Mouse (Mus musculus): ENCODE measurements around the gene Ifit3. TPM values are rescaled to one million over a fixed set of nuclear protein-coding genes. Genes with fewer than 3 reads are reported as not detected.

The Ifit3 gene
- polyA plus RNA-seq, 1 experiment from 2014 or later = 1.9 TPM

GRCm38 (mm10) chr19:34554061-34554460, 29.3 kb upstream of the Ifit3 start:
- H3K4me3 ChIP-seq (ENCODE audit: low read depth, low read length) = no peak overlapping the region
- H3K9me3 ChIP-seq (replicated peaks; ENCODE audit: control insufficient read depth, low read length) = no peaks in the 10 kb centered on the region
- no peak for ATAC-seq (ENCODE audit: low read depth)
- no peaks in the 10 kb centered on the region for H3K27me3 ChIP-seq (ENCODE audit: control insufficient read depth, insufficient read depth, low read depth, low read length)
- no peak overlapping the region for H3K27ac ChIP-seq (ENCODE audit: low read length)
- no peak overlapping the region for H3K4me2 ChIP-seq (ENCODE audit: low read depth, low read length)
- no peak overlapping the region for H3K9ac ChIP-seq (ENCODE audit: low read depth, low read length)
- H3K4me1 ChIP-seq (ENCODE audit: control insufficient read depth, low read depth, low read length) = peaks cover 9% of the 10 kb centered on the region
- H3K36me3 ChIP-seq (ENCODE audit: control insufficient read depth, insufficient read depth) = no peaks in the 10 kb centered on the region

- no peak overlapping the region for H3K4me3 ChIP-seq (ENCODE audit: low read depth, low read length)
- no peak overlapping the region for H3K9ac ChIP-seq (ENCODE audit: low read depth, low read length)
- no peaks in the 10 kb centered on the region for H3K27me3 ChIP-seq (ENCODE audit: control insufficient read depth, insufficient read depth, low read depth, low read length)
- no peaks in the 10 kb centered on the region for H3K9me3 ChIP-seq (replicated peaks; ENCODE audit: control insufficient read depth, low read length)
- WGBS (ENCODE audit: insufficient replicate concordance) = 48% methylated on average over 3 of the region's 3 CpGs
- no peak overlapping the region for H3K27ac ChIP-seq (ENCODE audit: low read length)
- H3K4me1 ChIP-seq (ENCODE audit: control insufficient read depth, low read depth, low read length) = peaks cover 4% of the 10 kb centered on the region; the same call in 1 of the 2 replicates
- H3K36me3 ChIP-seq (ENCODE audit: control insufficient read depth, insufficient read depth) = no peaks in the 10 kb centered on the region
- ATAC-seq (ENCODE audit: low read depth) = no peak
- no peak overlapping the region for H3K4me2 ChIP-seq (ENCODE audit: low read depth, low read length)
Measured at GRCm38 (mm10) chr19:34556621-34557020, 26.7 kb upstream of the Ifit3 start.

DNA sequence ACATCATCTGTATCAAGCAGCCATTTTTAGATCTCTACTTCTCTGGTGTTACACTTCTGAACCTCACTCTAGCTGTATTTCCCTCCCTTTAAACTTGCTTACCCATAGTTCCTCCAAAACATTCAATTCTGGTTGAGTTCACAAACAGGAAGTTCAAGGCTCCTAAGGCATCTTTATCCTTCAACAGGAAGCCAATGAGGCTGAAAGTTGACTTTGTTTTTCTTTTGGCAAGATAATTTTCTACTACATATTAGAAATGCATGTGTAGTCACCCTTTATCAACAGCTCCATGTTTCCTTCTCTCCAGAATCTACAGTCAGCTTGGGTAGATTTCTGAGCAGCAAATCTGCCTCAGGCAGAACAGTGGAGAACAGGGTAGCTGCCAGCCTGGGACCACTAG, 20.8 kb upstream of the Ifit3 start:
- Histone ChIP-seq H3K27me3 (ENCODE audit: control insufficient read depth, insufficient read depth, low read depth, low read length) (no peaks in the 10 kb centered on the region), H3K9me3 (replicated peaks; ENCODE audit: control insufficient read depth, low read length) (no peaks in the 10 kb centered on the region), H3K4me1 (ENCODE audit: control insufficient read depth, low read depth, low read length) (no peaks in the 10 kb centered on the region), H3K9ac (ENCODE audit: low read depth, low read length) (no peak overlapping the region), H3K4me3 (ENCODE audit: low read depth, low read length) (no peak overlapping the region), H3K27ac (ENCODE audit: low read length) (no peak overlapping the region), H3K4me2 (ENCODE audit: low read depth, low read length) (no peak overlapping the region), H3K36me3 (ENCODE audit: control insufficient read depth, insufficient read depth) (no peaks in the 10 kb centered on the region)
- ATAC-seq (ENCODE audit: low read depth) = peak; percentile 27; the same call in 1 of the 2 replicates

GRCm38 (mm10) chr19:34566178-34566784, 17.1 kb upstream of the Ifit3 start:
- Histone ChIP-seq H3K9me3 (replicated peaks; ENCODE audit: control insufficient read depth, low read length) (no peaks in the 10 kb centered on the region), H3K4me2 (ENCODE audit: low read depth, low read length) (no peak overlapping the region), H3K9ac (ENCODE audit: low read depth, low read length) (no peak overlapping the region), H3K27ac (ENCODE audit: low read length) (no peak overlapping the region), H3K4me1 (ENCODE audit: control insufficient read depth, low read depth, low read length) (no peaks in the 10 kb centered on the region), H3K4me3 (ENCODE audit: low read depth, low read length) (no peak overlapping the region), H3K36me3 (ENCODE audit: control insufficient read depth, insufficient read depth) (no peaks in the 10 kb centered on the region), H3K27me3 (ENCODE audit: control insufficient read depth, insufficient read depth, low read depth, low read length) (no peaks in the 10 kb centered on the region)
- 65% methylated on average over 1 of the region's 1 CpGs for WGBS (ENCODE audit: insufficient replicate concordance)
- no peak for ATAC-seq (ENCODE audit: low read depth)

GRCm38 (mm10) chr19:34568988-34569895, 14.1 kb upstream of the Ifit3 start:
- Histone ChIP-seq H3K27ac (ENCODE audit: low read length) (no peak overlapping the region), H3K27me3 (ENCODE audit: control insufficient read depth, insufficient read depth, low read depth, low read length) (no peaks in the 10 kb centered on the region), H3K9me3 (replicated peaks; ENCODE audit: control insufficient read depth, low read length) (no peaks in the 10 kb centered on the region), H3K4me3 (ENCODE audit: low read depth, low read length) (no peak overlapping the region), H3K4me2 (ENCODE audit: low read depth, low read length) (no peak overlapping the region), H3K36me3 (ENCODE audit: control insufficient read depth, insufficient read depth) (no peaks in the 10 kb centered on the region), H3K4me1 (ENCODE audit: control insufficient read depth, low read depth, low read length) (no peaks in the 10 kb centered on the region), H3K9ac (ENCODE audit: low read depth, low read length) (no peak overlapping the region)
- 62% methylated on average over 7 of the region's 7 CpGs for WGBS (ENCODE audit: insufficient replicate concordance)
- no peak for ATAC-seq (ENCODE audit: low read depth)

DNA sequence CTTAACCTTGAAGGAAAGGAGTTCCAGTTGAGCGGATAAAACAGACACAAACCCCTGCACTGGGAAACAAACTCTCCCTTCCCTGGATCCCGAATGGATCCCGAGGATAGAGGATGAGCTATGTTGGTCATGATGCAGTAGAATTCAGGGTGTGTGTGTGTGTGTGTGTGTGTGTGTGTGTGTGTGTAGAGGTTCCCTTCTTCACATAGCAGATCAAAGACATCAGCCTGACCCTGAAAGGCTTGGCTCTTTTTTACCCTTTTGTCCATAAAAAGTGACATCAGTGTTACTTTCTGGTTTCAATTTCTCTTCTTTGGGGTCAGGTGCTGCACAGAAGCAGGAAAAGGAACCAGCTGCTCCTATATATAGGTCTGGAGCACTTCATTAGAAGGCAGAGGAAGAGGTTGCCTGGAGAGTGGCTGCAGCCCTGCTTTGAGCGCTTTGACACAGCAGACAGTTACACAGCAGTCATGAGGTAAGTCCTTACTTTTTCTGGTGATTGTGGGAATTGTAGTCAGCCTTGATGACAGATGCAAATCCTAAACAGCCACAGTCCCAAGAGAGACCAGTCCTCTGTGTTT, 13.3 kb upstream of the Ifit3 start:
- H3K27me3 ChIP-seq (ENCODE audit: control insufficient read depth, insufficient read depth, low read depth, low read length) = no peaks in the 10 kb centered on the region
- ATAC-seq (ENCODE audit: low read depth) = no peak
- H3K4me2 ChIP-seq (ENCODE audit: low read depth, low read length) = no peak overlapping the region
- no peaks in the 10 kb centered on the region for H3K9me3 ChIP-seq (replicated peaks; ENCODE audit: control insufficient read depth, low read length)
- H3K9ac ChIP-seq (ENCODE audit: low read depth, low read length) = no peak overlapping the region
- no peak overlapping the region for H3K27ac ChIP-seq (ENCODE audit: low read length)
- H3K4me3 ChIP-seq (ENCODE audit: low read depth, low read length) = no peak overlapping the region
- WGBS (ENCODE audit: insufficient replicate concordance) = 60% methylated on average over 4 of the region's 4 CpGs
- H3K4me1 ChIP-seq (ENCODE audit: control insufficient read depth, low read depth, low read length) = no peaks in the 10 kb centered on the region
- H3K36me3 ChIP-seq (ENCODE audit: control insufficient read depth, insufficient read depth) = no peaks in the 10 kb centered on the region

DNA sequence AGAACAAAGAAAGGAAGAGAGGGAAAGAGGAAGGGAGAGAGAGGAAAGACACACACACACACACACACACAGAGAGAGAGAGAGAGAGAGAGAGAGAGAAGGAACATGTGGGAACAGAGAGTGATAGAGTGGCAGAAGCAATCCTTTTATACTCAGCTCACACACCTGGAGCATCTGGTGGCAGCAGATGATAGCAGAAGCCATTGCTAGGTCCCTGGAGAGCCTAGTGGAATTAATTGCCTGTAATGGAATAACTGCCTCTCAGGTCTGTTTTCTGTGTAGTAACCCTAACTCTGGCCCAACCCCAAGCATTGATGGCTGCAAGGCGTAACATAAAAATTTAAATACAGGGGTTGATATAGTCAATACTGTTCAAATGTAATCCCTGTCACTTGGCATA, 12.3 kb upstream of the Ifit3 start:
- Histone ChIP-seq H3K9ac (ENCODE audit: low read depth, low read length) (no peak overlapping the region), H3K4me1 (ENCODE audit: control insufficient read depth, low read depth, low read length) (no peaks in the 10 kb centered on the region), H3K27ac (ENCODE audit: low read length) (no peak overlapping the region), H3K4me2 (ENCODE audit: low read depth, low read length) (no peak overlapping the region), H3K9me3 (replicated peaks; ENCODE audit: control insufficient read depth, low read length) (no peaks in the 10 kb centered on the region), H3K36me3 (ENCODE audit: control insufficient read depth, insufficient read depth) (no peaks in the 10 kb centered on the region), H3K27me3 (ENCODE audit: control insufficient read depth, insufficient read depth, low read depth, low read length) (no peaks in the 10 kb centered on the region), H3K4me3 (ENCODE audit: low read depth, low read length) (no peak overlapping the region)
- no peak for ATAC-seq (ENCODE audit: low read depth)
- WGBS (ENCODE audit: insufficient replicate concordance) = 77% methylated on average over 1 of the region's 1 CpGs

- H3K27me3 ChIP-seq (ENCODE audit: control insufficient read depth, insufficient read depth, low read depth, low read length) = no peaks in the 10 kb centered on the region
- H3K36me3 ChIP-seq (ENCODE audit: control insufficient read depth, insufficient read depth) = no peaks in the 10 kb centered on the region
- no peaks in the 10 kb centered on the region for H3K9me3 ChIP-seq (replicated peaks; ENCODE audit: control insufficient read depth, low read length)
- H3K27ac ChIP-seq (ENCODE audit: low read length) = no peak overlapping the region
- H3K4me2 ChIP-seq (ENCODE audit: low read depth, low read length) = no peak overlapping the region
- H3K4me3 ChIP-seq (ENCODE audit: low read depth, low read length) = no peak overlapping the region
- ATAC-seq (ENCODE audit: low read depth) = no peak
- no peak overlapping the region for H3K9ac ChIP-seq (ENCODE audit: low read depth, low read length)
- 72% methylated on average over 5 of the region's 5 CpGs for WGBS (ENCODE audit: insufficient replicate concordance)
- H3K4me1 ChIP-seq (ENCODE audit: control insufficient read depth, low read depth, low read length) = no peaks in the 10 kb centered on the region
Measured at GRCm38 (mm10) chr19:34573650-34574049, 9.7 kb upstream of the Ifit3 start.

DNA sequence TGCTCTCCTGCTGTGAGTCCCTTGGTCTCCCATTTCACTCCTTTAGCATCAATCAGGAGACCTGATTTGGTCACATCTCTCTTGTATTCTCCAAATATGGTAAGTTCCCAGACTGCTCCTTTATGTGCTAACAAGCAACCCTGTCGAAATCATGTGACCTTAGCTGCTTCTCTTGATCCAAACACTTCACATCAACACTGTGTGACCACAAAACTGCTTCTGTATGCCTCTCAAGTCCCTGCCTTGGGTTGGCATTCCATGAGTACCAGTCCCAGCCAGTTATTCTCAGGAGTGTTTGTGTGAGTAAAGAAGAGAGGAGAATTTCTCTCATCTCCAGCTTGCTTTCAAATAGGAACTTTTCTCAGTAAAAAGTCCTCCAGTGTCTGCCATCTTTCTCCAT, 6.2 kb upstream of the Ifit3 start:
- no peak overlapping the region for H3K4me2 ChIP-seq (ENCODE audit: low read depth, low read length)
- H3K27me3 ChIP-seq (ENCODE audit: control insufficient read depth, insufficient read depth, low read depth, low read length) = no peaks in the 10 kb centered on the region
- 43% methylated on average over 1 of the region's 1 CpGs for WGBS (ENCODE audit: insufficient replicate concordance)
- H3K9ac ChIP-seq (ENCODE audit: low read depth, low read length) = no peak overlapping the region
- no peaks in the 10 kb centered on the region for H3K9me3 ChIP-seq (replicated peaks; ENCODE audit: control insufficient read depth, low read length)
- H3K4me3 ChIP-seq (ENCODE audit: low read depth, low read length) = no peak overlapping the region
- no peak overlapping the region for H3K27ac ChIP-seq (ENCODE audit: low read length)
- no peaks in the 10 kb centered on the region for H3K36me3 ChIP-seq (ENCODE audit: control insufficient read depth, insufficient read depth)
- no peak for ATAC-seq (ENCODE audit: low read depth)
- H3K4me1 ChIP-seq (ENCODE audit: control insufficient read depth, low read depth, low read length) = no peaks in the 10 kb centered on the region
